Mouse (Mus musculus): Measurements from ENCODE around the gene Gipr. TPM values are rescaled to one million over a fixed set of nuclear protein-coding genes. Genes with fewer than 3 reads are reported as not detected.

Gipr gene
- polyA plus RNA-seq, 1 experiment from 2014 or later = 0.54 TPM

DNA sequence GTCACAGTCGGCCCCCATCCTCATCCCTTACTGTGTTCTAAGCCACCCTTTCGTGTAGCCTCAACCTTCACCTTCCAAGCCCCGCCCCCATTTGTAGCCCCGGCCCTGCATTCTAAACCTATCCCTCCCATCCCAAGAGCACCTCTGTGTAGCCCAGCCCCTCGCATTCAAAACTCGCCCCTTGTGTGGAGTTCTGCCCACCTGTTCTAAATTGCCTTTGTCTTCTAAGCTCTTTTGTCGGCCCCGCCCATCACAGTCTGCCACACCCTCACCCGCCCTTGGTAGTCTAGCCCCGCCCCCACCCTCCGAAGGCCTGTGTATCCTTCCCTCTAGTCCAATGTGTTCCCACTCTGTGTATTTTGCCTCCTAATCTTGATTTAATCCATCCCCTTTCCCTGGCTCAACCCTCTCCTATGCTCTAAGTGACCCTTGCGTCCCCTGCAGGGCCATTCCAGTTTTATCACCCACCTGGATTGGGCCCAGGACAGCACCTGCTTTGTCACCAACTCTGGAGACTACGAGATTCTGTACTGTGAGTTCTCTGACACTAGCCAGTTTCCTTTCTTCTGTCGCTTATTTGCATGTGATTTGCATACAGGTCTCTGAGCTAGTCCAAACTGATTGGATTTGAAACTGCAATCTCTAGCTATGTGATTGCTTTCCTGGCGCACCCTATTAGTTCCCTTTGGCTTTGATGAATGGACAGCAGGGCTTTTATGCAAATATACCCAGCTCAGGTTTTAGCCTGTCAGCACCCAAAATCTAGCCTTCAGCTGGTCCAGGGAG is 36.3 kb upstream of the Gipr start:
- no peak overlapping the region for H3K27ac ChIP-seq
- H3K9me3 ChIP-seq = no peaks in the 10 kb centered on the region
- ATAC-seq (ENCODE audit: insufficient number of reproducible peaks, insufficient read depth, low FRiP score, low TSS enrichment) = no peak
- H3K27me3 ChIP-seq = no peaks in the 10 kb centered on the region
- peaks cover 25% of the 10 kb centered on the region for H3K36me3 ChIP-seq
- no peak overlapping the region for H3K4me2 ChIP-seq (replicated peaks)
- no peak overlapping the region for H3K9ac ChIP-seq
- no peak overlapping the region for H3K4me3 ChIP-seq
- WGBS = 60% methylated on average over 15 of the region's 15 CpGs
- no peaks in the 10 kb centered on the region for H3K4me1 ChIP-seq

- Histone ChIP-seq H3K27me3 (no peaks in the 10 kb centered on the region), H3K4me1 (no peaks in the 10 kb centered on the region), H3K9ac (no peak overlapping the region), H3K4me2 (replicated peaks) (no peak overlapping the region), H3K4me3 (no peak overlapping the region), H3K27ac (no peak overlapping the region), H3K36me3 (peaks cover 26% of the 10 kb centered on the region), H3K9me3 (no peaks in the 10 kb centered on the region)
- ATAC-seq (ENCODE audit: insufficient number of reproducible peaks, insufficient read depth, low FRiP score, low TSS enrichment) = no peak; the same call in 1 of the 2 replicates
- 61% methylated on average over 14 of the region's 15 CpGs for WGBS
These were observed 35.7 kb upstream of the Gipr start for GRCm38 (mm10) chr7:19201660-19202059.

DNA sequence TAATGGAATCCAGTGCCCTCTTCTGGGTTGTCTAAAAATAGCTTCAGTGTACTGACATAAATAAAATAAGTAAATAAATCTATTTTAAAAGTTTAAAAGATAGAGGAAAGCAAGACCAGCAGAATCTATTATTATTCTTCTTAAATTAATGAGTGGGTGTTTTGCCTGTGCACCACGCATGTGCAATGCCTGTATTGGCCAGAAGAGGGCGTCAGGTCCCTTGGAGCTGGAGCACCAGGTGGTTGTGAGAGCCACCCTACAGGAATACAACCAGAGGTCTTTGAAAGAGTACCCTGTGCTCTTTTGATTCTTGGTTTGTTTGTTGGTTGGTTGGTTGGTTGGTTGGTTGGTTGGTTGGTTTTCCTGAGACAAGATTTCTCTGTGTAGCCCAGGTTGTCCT is 32.1 kb upstream of the Gipr start:
- no peak for ATAC-seq (ENCODE audit: insufficient number of reproducible peaks, insufficient read depth, low FRiP score, low TSS enrichment)
- Histone ChIP-seq H3K36me3 (peaks cover 41% of the 10 kb centered on the region), H3K4me1 (no peaks in the 10 kb centered on the region), H3K4me3 (no peak overlapping the region), H3K27ac (no peak overlapping the region), H3K4me2 (replicated peaks) (no peak overlapping the region), H3K27me3 (no peaks in the 10 kb centered on the region), H3K9ac (no peak overlapping the region), H3K9me3 (peaks cover 6% of the 10 kb centered on the region; the same call in 1 of the 2 replicates)
- 43% methylated on average over 2 of the region's 2 CpGs for WGBS

GRCm38 (mm10) chr7:19196676-19197075 is 30.7 kb upstream of the Gipr start:
- H3K9me3 ChIP-seq = peaks cover 6% of the 10 kb centered on the region; the same call in 1 of the 2 replicates
- no peak overlapping the region for H3K4me3 ChIP-seq
- no peaks in the 10 kb centered on the region for H3K27me3 ChIP-seq
- peaks cover 44% of the 10 kb centered on the region for H3K36me3 ChIP-seq
- H3K9ac ChIP-seq = no peak overlapping the region
- no peak for ATAC-seq (ENCODE audit: insufficient number of reproducible peaks, insufficient read depth, low FRiP score, low TSS enrichment)
- 61% methylated on average over 6 of the region's 6 CpGs for WGBS
- H3K4me2 ChIP-seq (replicated peaks) = no peak overlapping the region
- no peaks in the 10 kb centered on the region for H3K4me1 ChIP-seq
- H3K27ac ChIP-seq = no peak overlapping the region

- Histone ChIP-seq H3K9me3 (peaks cover 6% of the 10 kb centered on the region; the same call in 1 of the 2 replicates), H3K27me3 (no peaks in the 10 kb centered on the region), H3K4me1 (no peaks in the 10 kb centered on the region), H3K9ac (no peak overlapping the region), H3K27ac (no peak overlapping the region), H3K4me3 (no peak overlapping the region), H3K36me3 (peaks cover 52% of the 10 kb centered on the region), H3K4me2 (replicated peaks) (no peak overlapping the region)
- no peak for ATAC-seq (ENCODE audit: insufficient number of reproducible peaks, insufficient read depth, low FRiP score, low TSS enrichment)
- WGBS = 96% methylated on average over 4 of the region's 4 CpGs
These were observed 28.7 kb upstream of the Gipr start for GRCm38 (mm10) chr7:19194676-19195075.

- Histone ChIP-seq H3K36me3 (peaks cover 18% of the 10 kb centered on the region; the same call in 1 of the 2 replicates), H3K4me3 (no peak overlapping the region), H3K9me3 (no peaks in the 10 kb centered on the region), H3K27ac (peak overlapping the region; percentile 64; the same call in 1 of the 2 replicates), H3K4me2 (replicated peaks) (no peak overlapping the region), H3K9ac (no peak overlapping the region), H3K4me1 (peaks cover 16% of the 10 kb centered on the region), H3K27me3 (peaks cover 11% of the 10 kb centered on the region)
- no peak for ATAC-seq (ENCODE audit: insufficient number of reproducible peaks, insufficient read depth, low FRiP score, low TSS enrichment)
- 78% methylated on average over 6 of the region's 6 CpGs for WGBS
These were observed 18.8 kb upstream of the Gipr start for GRCm38 (mm10) chr7:19184758-19185157.

DNA sequence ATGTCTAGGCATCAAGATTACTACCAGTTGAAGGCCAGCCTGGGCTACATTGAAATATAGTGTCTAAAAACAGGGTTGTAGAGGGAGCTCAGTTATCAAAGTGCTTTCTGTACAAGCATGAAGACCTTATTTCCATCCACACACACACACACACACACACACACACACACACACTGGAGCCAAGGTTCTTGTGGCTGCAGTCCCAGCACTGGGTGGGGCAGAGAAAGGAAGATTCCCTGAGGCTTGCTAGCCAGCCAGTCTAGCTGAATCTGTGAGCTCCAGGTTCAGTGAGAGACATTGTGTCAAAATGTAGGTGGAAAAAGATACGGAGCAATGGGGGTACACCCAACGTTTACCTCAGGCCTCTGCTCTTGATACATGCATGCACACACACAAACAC is 18.3 kb upstream of the Gipr start:
- no peak for ATAC-seq (ENCODE audit: insufficient number of reproducible peaks, insufficient read depth, low FRiP score, low TSS enrichment)
- Histone ChIP-seq H3K4me2 (replicated peaks) (no peak overlapping the region), H3K4me3 (no peak overlapping the region), H3K36me3 (peaks cover 16% of the 10 kb centered on the region; the same call in 1 of the 2 replicates), H3K27me3 (peaks cover 16% of the 10 kb centered on the region), H3K27ac (peak overlapping the region; percentile 64; the same call in 1 of the 2 replicates), H3K4me1 (peaks cover 16% of the 10 kb centered on the region), H3K9me3 (no peaks in the 10 kb centered on the region), H3K9ac (no peak overlapping the region)
- WGBS = 89% methylated on average over 2 of the region's 2 CpGs

DNA sequence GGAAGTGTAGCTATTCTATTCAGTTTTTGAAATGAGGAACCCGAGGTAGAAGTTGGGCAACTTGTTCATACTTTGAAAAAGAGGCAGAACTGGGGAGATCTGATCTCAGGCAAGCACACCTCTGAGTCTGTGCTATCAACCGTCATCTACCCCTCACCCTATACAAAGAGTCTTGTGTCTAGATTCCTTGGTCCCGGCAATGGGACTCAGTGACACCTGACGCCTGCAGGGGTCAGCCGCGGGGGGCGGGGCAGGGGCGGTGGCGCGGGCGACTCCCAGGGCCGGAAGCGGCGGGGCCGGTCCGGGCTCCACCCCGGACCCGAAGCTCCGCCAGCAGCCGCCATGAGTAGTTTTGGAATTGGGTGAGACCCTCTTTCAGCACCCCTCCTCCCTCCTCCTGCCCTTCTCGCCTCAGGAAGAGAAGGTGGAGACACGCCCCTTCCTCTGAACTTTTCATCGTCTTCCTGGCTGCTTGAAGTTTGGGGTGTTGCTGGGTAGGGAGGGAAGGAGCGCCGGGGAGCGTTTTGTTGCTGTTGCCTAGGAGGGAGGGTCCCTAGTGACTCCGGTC is 15.0 kb upstream of the Gipr start:
- 1% methylated on average over 26 of the region's 27 CpGs for WGBS
- peak overlapping the region; percentile 34 for H3K9ac ChIP-seq
- peak overlapping the region; percentile 46 for H3K4me3 ChIP-seq
- H3K36me3 ChIP-seq = 0 out of 2 replicates have a peak, but pooled peaks cover 1% of the 10 kb centered on the region
- peaks cover 26% of the 10 kb centered on the region for H3K4me1 ChIP-seq
- no peak for ATAC-seq (ENCODE audit: insufficient number of reproducible peaks, insufficient read depth, low FRiP score, low TSS enrichment)
- no peak overlapping the region for H3K27ac ChIP-seq
- H3K9me3 ChIP-seq = peaks cover 6% of the 10 kb centered on the region; the same call in 1 of the 2 replicates
- H3K27me3 ChIP-seq = peaks cover 49% of the 10 kb centered on the region
- peak overlapping the region; percentile 57 for H3K4me2 ChIP-seq (replicated peaks)

DNA sequence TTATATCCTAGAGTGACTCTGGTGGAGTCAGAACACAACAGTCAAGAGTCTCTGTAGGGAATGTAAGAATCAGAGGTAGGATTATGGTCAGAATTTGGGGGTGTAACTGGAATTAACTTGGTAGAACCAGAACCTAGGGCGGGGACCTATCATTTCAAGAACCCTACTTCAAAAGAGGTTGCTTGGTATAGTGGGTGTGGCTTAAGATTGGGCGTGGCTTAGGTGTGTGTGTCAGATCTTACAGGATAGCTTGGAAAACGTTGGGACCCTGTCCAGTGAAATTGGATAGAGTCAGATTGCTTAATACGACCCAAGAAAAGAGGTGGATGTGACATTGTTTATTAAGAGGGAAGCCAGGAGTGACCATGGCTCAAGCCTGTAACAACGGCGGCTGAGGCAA is 14.0 kb upstream of the Gipr start:
- 38% methylated on average over 6 of the region's 6 CpGs for WGBS
- peaks cover 27% of the 10 kb centered on the region for H3K4me1 ChIP-seq
- H3K4me2 ChIP-seq (replicated peaks) = peak overlapping the region; percentile 48; the same call in 1 of the 2 replicates
- H3K4me3 ChIP-seq = no peak overlapping the region
- H3K9ac ChIP-seq = no peak overlapping the region
- peaks cover 10% of the 10 kb centered on the region; the same call in 1 of the 2 replicates for H3K9me3 ChIP-seq
- H3K27me3 ChIP-seq = peaks cover 57% of the 10 kb centered on the region
- no peaks in the 10 kb centered on the region for H3K36me3 ChIP-seq
- ATAC-seq (ENCODE audit: insufficient number of reproducible peaks, insufficient read depth, low FRiP score, low TSS enrichment) = no peak
- H3K27ac ChIP-seq = no peak overlapping the region

GRCm38 (mm10) chr7:19179173-19179572 is 13.2 kb upstream of the Gipr start:
- WGBS = under 1% methylated on average over 31 of the region's 32 CpGs
- H3K4me1 ChIP-seq = peaks cover 21% of the 10 kb centered on the region

GRCm38 (mm10) chr7:19178443-19179092 is 12.6 kb upstream of the Gipr start:
- H3K27me3 ChIP-seq = peaks cover 61% of the 10 kb centered on the region
- peaks cover 21% of the 10 kb centered on the region for H3K4me1 ChIP-seq

More at GRCm38 (mm10) chr7:19179173-19179572, 13.2 kb upstream of the Gipr start:
- peak overlapping the region; percentile 20 for H3K4me3 ChIP-seq
- no peak overlapping the region for H3K27ac ChIP-seq
- H3K9me3 ChIP-seq = peaks cover 10% of the 10 kb centered on the region; the same call in 1 of the 2 replicates
- H3K4me2 ChIP-seq (replicated peaks) = peak overlapping the region; percentile 48
- no peak for ATAC-seq (ENCODE audit: insufficient number of reproducible peaks, insufficient read depth, low FRiP score, low TSS enrichment)
- no peak overlapping the region; the same call in 1 of the 2 replicates for H3K9ac ChIP-seq
- H3K27me3 ChIP-seq = peaks cover 61% of the 10 kb centered on the region
- H3K36me3 ChIP-seq = no peaks in the 10 kb centered on the region

More at GRCm38 (mm10) chr7:19178443-19179092, 12.6 kb upstream of the Gipr start:
- Histone ChIP-seq H3K4me3 (peak overlapping the region; percentile 20), H3K9ac (no peak overlapping the region; the same call in 1 of the 2 replicates), H3K9me3 (peaks cover 10% of the 10 kb centered on the region; the same call in 1 of the 2 replicates), H3K4me2 (replicated peaks) (peak overlapping the region; percentile 48), H3K36me3 (no peaks in the 10 kb centered on the region), H3K27ac (no peak overlapping the region)
- ATAC-seq (ENCODE audit: insufficient number of reproducible peaks, insufficient read depth, low FRiP score, low TSS enrichment) = no peak
- WGBS = 6% methylated on average over 27 of the region's 27 CpGs

All from embryonic facial prominence, embryonic 12.5 days (tissue).